Mouse (Mus musculus) CH12.LX (cell line): ENCODE data around the gene Gm20517. TPM values are rescaled to one million over a fixed set of nuclear protein-coding genes. Genes with fewer than 3 reads are reported as not detected.

Source experiments
- DNase-seq: peaks from one replicate; pipeline ENCODE4 v3.0.0-alpha.2; 2013; ENCODE audit errors: extremely low read depth
- H3K27ac ChIP-seq: 2 replicates; pipeline ENCODE4 v1.5.1; 2012; ENCODE audit warnings: low read depth, mild to moderate bottlenecking, control low read depth, moderate library complexity; ENCODE audit not compliant: insufficient read depth
- H3K27me3 ChIP-seq: replicated peaks from 2 replicates; pipeline ENCODE3; 2012; ENCODE audit warnings: inconsistent platforms
- H3K36me3 ChIP-seq, 2 experiments: replicated peaks in 1 of 2; 2 replicates each; pipeline versions ENCODE3 to v1.6.1; 2012; ENCODE audit warnings: inconsistent platforms in 1 of 2, low read length in 1 of 2, mild to moderate bottlenecking in 1 of 2, mixed read lengths in 1 of 2, moderate library complexity in 1 of 2; ENCODE audit not compliant: control insufficient read depth in 1 of 2, insufficient read depth in 1 of 2
- H3K4me1 ChIP-seq, 2 experiments: 2 replicates each; pipeline ENCODE4 v1.6.1; 2012; ENCODE audit warnings: inconsistent platforms in 1 of 2, moderate library complexity in 1 of 2; ENCODE audit not compliant: insufficient read depth in 2 of 2, control insufficient read depth in 1 of 2
- H3K4me2 ChIP-seq: 2 replicates; pipeline ENCODE4 v1.6.1; 2012; ENCODE audit warnings: low read depth, mild to moderate bottlenecking, control low read depth; ENCODE audit not compliant: poor library complexity, insufficient read depth, severe bottlenecking
- H3K4me3 ChIP-seq, 3 experiments: fragments of 150-350 bp in 1 of 3; sonication (generic) in 1 of 3; replicated peaks in 1 of 3; 2 replicates each; pipeline versions ENCODE3 to v1.5.1; 2011 to 2012; ENCODE audit warnings: low read depth in 2 of 3, low read length in 2 of 3, mild to moderate bottlenecking in 2 of 3, moderate library complexity in 2 of 3, control low read depth in 1 of 3, improper control_type of control experiment in 1 of 3, inconsistent platforms in 1 of 3, mixed read lengths in 1 of 3; ENCODE audit not compliant: poor library complexity in 1 of 3
- H3K79me2 ChIP-seq: replicated peaks from 2 replicates; pipeline ENCODE4 v1.6.1; 2012; ENCODE audit warnings: mild to moderate bottlenecking, moderate library complexity; ENCODE audit not compliant: control insufficient read depth, poor library complexity, insufficient read depth, severe bottlenecking; ENCODE audit errors: extremely low read depth
- H3K9ac ChIP-seq: 2 replicates; pipeline ENCODE4 v1.6.1; 2012; ENCODE audit warnings: low read depth, mild to moderate bottlenecking, control low read depth, moderate library complexity; ENCODE audit not compliant: insufficient read depth
- H3K9me3 ChIP-seq: replicated peaks from 2 replicates; pipeline ENCODE3; 2012; ENCODE audit warnings: low read length, inconsistent platforms, mixed read lengths
- BHLHE40 ChIP-seq: IDR thresholded peaks from 2 replicates; pipeline ENCODE4 v1.6.1; 2011; ENCODE audit warnings: mild to moderate bottlenecking, low read depth, low read length, improper control_type of control experiment
- CHD1 ChIP-seq: IDR thresholded peaks from 2 replicates; pipeline ENCODE4 v1.6.1; 2012; ENCODE audit warnings: low read depth, low read length, improper control_type of control experiment, inconsistent platforms
- CTCF ChIP-seq, 2 experiments: IDR thresholded peaks in 1 of 2; conservative IDR thresholded peaks in 1 of 2; 2 replicates each; pipeline ENCODE4 v1.5.1; 2011 to 2012; ENCODE audit warnings: low read depth in 2 of 2, low read length in 2 of 2, improper control_type of control experiment in 1 of 2, inconsistent platforms in 1 of 2, mild to moderate bottlenecking in 1 of 2, moderate library complexity in 1 of 2
- E2F4 ChIP-seq: IDR thresholded peaks from 2 replicates; pipeline ENCODE4 v1.6.1; 2011; ENCODE audit warnings: low read depth, low read length, improper control_type of control experiment; ENCODE audit not compliant: insufficient replicate concordance
- ELF1 ChIP-seq: IDR thresholded peaks from 2 replicates; pipeline ENCODE4 v1.6.1; 2014; ENCODE audit warnings: low read depth, mild to moderate bottlenecking, inconsistent platforms, low read length, improper control_type of control experiment
- ETS1 ChIP-seq: conservative IDR thresholded peaks from 2 replicates; pipeline ENCODE4 v1.6.1; 2012; ENCODE audit warnings: low read depth, mild to moderate bottlenecking, inconsistent platforms, low read length, improper control_type of control experiment, moderate library complexity
- GABPA ChIP-seq: IDR thresholded peaks from 2 replicates; pipeline ENCODE4 v1.6.1; 2012; ENCODE audit warnings: low read depth, low read length, improper control_type of control experiment, inconsistent platforms; ENCODE audit not compliant: insufficient replicate concordance
- HCFC1 ChIP-seq: IDR thresholded peaks from 2 replicates; pipeline ENCODE4 v1.6.1; 2012; ENCODE audit warnings: low read depth, mild to moderate bottlenecking, inconsistent platforms, low read length, improper control_type of control experiment
- IRF4 ChIP-seq: IDR thresholded peaks from 2 replicates; pipeline ENCODE4 v1.6.1; 2014; ENCODE audit warnings: low read depth, mild to moderate bottlenecking, inconsistent platforms, low read length, improper control_type of control experiment
- JUN ChIP-seq: IDR thresholded peaks from 2 replicates; pipeline ENCODE4 v1.6.1; 2011; ENCODE audit warnings: low read depth, mild to moderate bottlenecking, low read length, improper control_type of control experiment, moderate library complexity; ENCODE audit not compliant: insufficient read depth
- JUND ChIP-seq: conservative IDR thresholded peaks from 2 replicates; pipeline ENCODE4 v1.6.1; 2011; ENCODE audit warnings: low read depth, low read length, improper control_type of control experiment
- KAT2A ChIP-seq: IDR thresholded peaks from 2 replicates; pipeline ENCODE4 v1.6.1; 2012; ENCODE audit warnings: low read length, improper control_type of control experiment, inconsistent platforms; ENCODE audit not compliant: insufficient replicate concordance
- MAFK ChIP-seq: IDR thresholded peaks from 2 replicates; pipeline ENCODE4 v1.6.1; 2011; ENCODE audit warnings: low read length, improper control_type of control experiment; ENCODE audit not compliant: insufficient replicate concordance
- MAZ ChIP-seq: IDR thresholded peaks from 2 replicates; pipeline ENCODE4 v1.6.1; 2012; ENCODE audit warnings: low read depth, mild to moderate bottlenecking, inconsistent platforms, low read length, improper control_type of control experiment, moderate library complexity
- MEF2A ChIP-seq: IDR thresholded peaks from 2 replicates; pipeline ENCODE4 v1.6.1; 2014; ENCODE audit warnings: low read depth, mild to moderate bottlenecking, inconsistent platforms, low read length, improper control_type of control experiment, borderline replicate concordance
- MXI1 ChIP-seq: IDR thresholded peaks from 2 replicates; pipeline ENCODE4 v1.6.1; 2011; ENCODE audit warnings: mild to moderate bottlenecking, low read depth, low read length, improper control_type of control experiment
- MYC ChIP-seq: IDR thresholded peaks from 2 replicates; pipeline ENCODE4 v1.6.1; 2011; ENCODE audit warnings: low read depth, mild to moderate bottlenecking, improper control_type of control experiment, low read length
- NELFE ChIP-seq: IDR thresholded peaks from 2 replicates; pipeline ENCODE4 v1.6.1; 2011; ENCODE audit warnings: low read depth, low read length, improper control_type of control experiment
- NRF1 ChIP-seq: IDR thresholded peaks from 2 replicates; pipeline ENCODE4 v1.6.1; 2014; ENCODE audit warnings: low read depth, mild to moderate bottlenecking, inconsistent platforms, low read length, improper control_type of control experiment, moderate library complexity
- PAX5 ChIP-seq: IDR thresholded peaks from 2 replicates; pipeline ENCODE4 v1.6.1; 2012; ENCODE audit warnings: low read length, inconsistent platforms, mixed read lengths
- POLR2A ChIP-seq: IDR thresholded peaks from 2 replicates; pipeline ENCODE4 v1.6.1; 2011; ENCODE audit warnings: low read depth, mild to moderate bottlenecking, improper control_type of control experiment, low read length
- POLR2AphosphoS2 ChIP-seq: IDR thresholded peaks from 2 replicates; pipeline ENCODE4 v1.6.1; 2011; ENCODE audit warnings: low read depth, low read length, improper control_type of control experiment
- RAD21 ChIP-seq: IDR thresholded peaks from 2 replicates; pipeline ENCODE4 v1.6.1; 2011; ENCODE audit warnings: low read depth, mild to moderate bottlenecking, low read length, improper control_type of control experiment, moderate library complexity
- RCOR1 ChIP-seq: conservative IDR thresholded peaks from 2 replicates; pipeline ENCODE4 v1.6.1; 2012; ENCODE audit warnings: low read depth, mild to moderate bottlenecking, inconsistent platforms, low read length, improper control_type of control experiment
- SIN3A ChIP-seq: IDR thresholded peaks from 2 replicates; pipeline ENCODE4 v1.6.1; 2012; ENCODE audit warnings: low read length, improper control_type of control experiment, inconsistent platforms
- SMC3 ChIP-seq: IDR thresholded peaks from 2 replicates; pipeline ENCODE4 v1.6.1; 2011; ENCODE audit warnings: low read depth, low read length, improper control_type of control experiment
- TBP ChIP-seq: conservative IDR thresholded peaks from 2 replicates; pipeline ENCODE4 v1.6.1; 2011; ENCODE audit warnings: low read depth, low read length, improper control_type of control experiment
- TCF12 ChIP-seq: IDR thresholded peaks from 2 replicates; pipeline ENCODE4 v1.6.1; 2014; ENCODE audit warnings: low read depth, mild to moderate bottlenecking, inconsistent platforms, low read length, improper control_type of control experiment
- UBTF ChIP-seq: IDR thresholded peaks from 2 replicates; pipeline ENCODE4 v1.6.1; 2012; ENCODE audit warnings: low read depth, mild to moderate bottlenecking, inconsistent platforms, low read length, improper control_type of control experiment, moderate library complexity
- USF2 ChIP-seq: conservative IDR thresholded peaks from 2 replicates; pipeline ENCODE4 v1.6.1; 2011; ENCODE audit warnings: low read depth, low read length, improper control_type of control experiment
- ZKSCAN1 ChIP-seq: IDR thresholded peaks from 2 replicates; pipeline ENCODE4 v1.6.1; 2012; ENCODE audit warnings: low read depth, inconsistent platforms, low read length, improper control_type of control experiment, borderline replicate concordance
- ZMIZ1 ChIP-seq: IDR thresholded peaks from 2 replicates; pipeline ENCODE4 v1.6.1; 2012; ENCODE audit warnings: low read depth, mild to moderate bottlenecking, inconsistent platforms, low read length, improper control_type of control experiment
- ZNF384 ChIP-seq: IDR thresholded peaks from 2 replicates; pipeline ENCODE4 v1.6.1; 2012; ENCODE audit warnings: low read depth, low read length, improper control_type of control experiment, inconsistent platforms
- dilution Hi-C: fragments of 300-500 bp; cut with MboI; formaldehyde crosslinking; loops from 2 replicates; pipeline ENCODE4 v1.14.3; 2020; ENCODE audit warnings: low sequenced_read_pairs; ENCODE audit not compliant: extremely low pct_unique_long_range_greater_than_20kb, extremely low pct_ligation_motif_present
- in situ Hi-C: fragments of 300-500 bp; cut with MboI; formaldehyde crosslinking; loops from 3 replicates; pipeline ENCODE4 v1.14.3; 2019; ENCODE audit warnings: low sequenced_read_pairs, low pct_ligation_motif_present, low pct_unique_long_range_greater_than_20kb, mixed read lengths
- polyA plus RNA-seq: library from polyadenylated mRNA; unstranded; fragments of >175 nt; gene quantifications from 2 replicates; pipeline ENCODE4 v1.2.1, GENCODE M21; 2012; ENCODE audit warnings: low read depth; ENCODE audit not compliant: insufficient read length
- total RNA-seq, 2 experiments: library from RNA; depleted of rRNA; stranded (reverse); fragments of 300-350 nt in 1 of 2; fragments of >200 nt in 1 of 2; gene quantifications; 2 replicates each; pipeline ENCODE4 v1.2.3; 2012 to 2014

Gene Gm20517
- total and polyA plus RNA-seq, 3 experiments = 1.1 to 1.8 (median 1.8) TPM

DNA sequence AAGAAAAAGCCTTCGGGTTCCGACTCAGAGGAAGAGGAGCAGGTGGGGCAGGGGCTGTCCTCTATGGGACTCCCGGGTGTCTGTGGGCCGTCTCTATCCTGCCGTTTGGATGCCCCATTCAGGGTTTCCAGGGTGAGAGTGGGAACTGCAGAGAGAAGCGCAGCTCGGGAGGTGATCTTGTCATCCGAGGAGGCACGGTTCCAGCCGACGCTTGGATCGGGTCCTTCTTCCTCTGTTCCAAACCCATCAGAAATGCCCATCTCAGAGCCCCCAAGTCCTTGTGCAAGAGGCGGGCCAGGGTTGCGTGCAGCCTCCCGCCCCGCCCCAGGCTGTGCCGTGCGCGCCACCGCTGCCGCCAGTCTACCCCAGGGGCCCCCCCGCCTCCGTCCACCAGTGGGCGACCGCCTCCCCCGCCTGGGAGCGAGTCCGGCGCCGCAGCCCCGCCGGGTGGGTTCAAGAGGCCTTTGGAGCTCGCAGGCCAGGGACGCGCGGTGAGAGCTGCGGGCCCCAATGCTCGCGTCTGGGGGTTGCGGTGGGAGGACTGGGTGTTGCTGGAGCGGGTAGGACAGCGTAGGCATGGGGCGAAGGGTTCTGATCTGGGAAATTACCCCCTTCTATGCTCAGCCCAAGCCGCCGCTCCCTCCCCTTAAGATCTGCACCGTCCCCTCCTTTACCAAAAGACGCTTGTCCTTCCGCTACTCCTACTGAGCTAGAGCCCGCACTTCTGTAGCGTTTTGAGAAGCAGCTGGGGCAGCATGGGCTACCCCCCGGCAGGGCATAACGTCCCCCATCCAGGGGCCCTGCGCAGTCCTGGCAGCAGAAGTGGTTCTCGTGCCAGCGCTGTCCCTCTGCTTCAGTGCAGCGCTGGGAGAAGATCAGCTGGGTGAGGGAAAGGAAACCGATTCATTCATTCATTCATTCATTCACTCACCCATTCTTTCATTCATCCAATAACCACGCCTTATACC, 77.5 kb downstream of the Gm20517 start, which contains the start of gene Frs3:
Gene Frs3 (plus strand): TSS at position 423 of the 968 bp plus-strand sequence.
- H3K79me2 ChIP-seq = peaks cover 10% of the 10 kb centered on the region
- no peak for DNase-seq
- in situ Hi-C loops (loop anchor here (5.0 kb wide), 1 partner anchor 77 kb away; the partner anchor contains the start of genes Bysl, Gm20517 and Med20), dilution Hi-C loops (no loop called here)
- no peaks in the 10 kb centered on the region for H3K9me3 ChIP-seq
- H3K36me3 ChIP-seq = peaks cover 17 to 29% of the 10 kb centered on the region in 2 experiments
- H3K27ac ChIP-seq = no peak within 1 kb of the TSS
- H3K4me1 ChIP-seq = peaks cover 5 to 24% of the 10 kb centered on the region in 2 experiments
- TF ChIP-seq POLR2A = peak; percentile 57
- TF ChIP-seq MYC = no peak
- peak; percentile 50; the same call in 1 of the 2 replicates for TF ChIP-seq TCF12
- no peak for TF ChIP-seq JUN
- TF ChIP-seq PAX5 = no peak
- no peak for TF ChIP-seq SMC3
- TF ChIP-seq RCOR1 = no peak
- TF ChIP-seq KAT2A = no peak
- no peak for TF ChIP-seq ZNF384
- no peak for TF ChIP-seq POLR2AphosphoS2
- TF ChIP-seq ZKSCAN1 = no peak
- no peak for TF ChIP-seq MAFK
- TF ChIP-seq ETS1 = no peak
- peak; percentile 49; the same call in 1 of the 2 replicates for TF ChIP-seq NELFE
- TF ChIP-seq MEF2A = no peak
- TF ChIP-seq TBP = no peak
- TF ChIP-seq RAD21 = no peak
- TF ChIP-seq USF2 = no peak
- TF ChIP-seq CTCF (conservative IDR thresholded peaks at IDR 0.05 in 1 of 2, IDR thresholded peaks at IDR 0.05 in 1 of 2; ENCODE audit: low read depth in 2 of 2, low read length in 2 of 2) = peak in 1 of 2 experiments; percentile 27; a peak in 1 of 4 replicates
- TF ChIP-seq HCFC1 = 0 out of 2 replicates have a peak, but pooled peaks have one; percentile 27
- no peak for TF ChIP-seq GABPA
- 0 out of 2 replicates have a peak, but pooled peaks have one; percentile 40 for TF ChIP-seq UBTF
- TF ChIP-seq NRF1 = no peak
- TF ChIP-seq MAZ = peak; percentile 62; the same call in 1 of the 2 replicates
- peak; percentile 45; the same call in 1 of the 2 replicates for TF ChIP-seq MXI1
- no peak for TF ChIP-seq E2F4
- TF ChIP-seq IRF4 = peak; percentile 41; the same call in 1 of the 2 replicates
- TF ChIP-seq ZMIZ1 = peak; percentile 66; the same call in 1 of the 2 replicates
- no peak for TF ChIP-seq BHLHE40
- no peak for TF ChIP-seq CHD1
- no peak; the same call in 1 of the 2 replicates for TF ChIP-seq SIN3A
- no peak for TF ChIP-seq JUND
- TF ChIP-seq ELF1 = 0 out of 2 replicates have a peak, but pooled peaks have one; percentile 28
- peak within 1 kb of the TSS; percentile 85 to 96 (median 92) for H3K4me3 ChIP-seq
- peaks cover 50% of the 10 kb centered on the region for H3K27me3 ChIP-seq
- peak within 1 kb of the TSS; percentile 84 for H3K9ac ChIP-seq
- peak within 1 kb of the TSS; percentile 88 for H3K4me2 ChIP-seq
